Mouse (Mus musculus) ES-E14 (cell line): ENCODE measurements around the gene Med25.

Experiments
- CHD2 ChIP-seq: IDR thresholded peaks from 2 replicates; pipeline ENCODE4 v1.6.1; 2014; ENCODE audit warnings: mild to moderate bottlenecking, low read depth, low read length, inconsistent platforms
- HCFC1 ChIP-seq: IDR thresholded peaks from 2 replicates; pipeline ENCODE4 v1.6.1; 2012; ENCODE audit warnings: low read length, inconsistent platforms, borderline replicate concordance; ENCODE audit not compliant: insufficient read depth
- MAFK ChIP-seq: IDR thresholded peaks from 2 replicates; pipeline ENCODE4 v1.6.1; 2014; ENCODE audit warnings: mild to moderate bottlenecking, low read depth, low read length, inconsistent platforms; ENCODE audit not compliant: insufficient read depth
- ZC3H11A ChIP-seq: IDR thresholded peaks from 2 replicates; pipeline ENCODE4 v1.6.1; 2012; ENCODE audit warnings: low read depth, mild to moderate bottlenecking, inconsistent platforms, low read length, borderline replicate concordance

GRCm38 (mm10) chr7:44893197-44893596 lies 685 bp upstream of the Med25 start:
- TF ChIP-seq HCFC1 (no peak), CHD2 (no peak), ZC3H11A (no peak), MAFK (no peak)
